Mouse (Mus musculus): Measurements from ENCODE around the gene Ctse.
A peak's percentile ranks its signal among the peaks of the same experiment; 100 is the strongest.

The Ctse gene

DNA sequence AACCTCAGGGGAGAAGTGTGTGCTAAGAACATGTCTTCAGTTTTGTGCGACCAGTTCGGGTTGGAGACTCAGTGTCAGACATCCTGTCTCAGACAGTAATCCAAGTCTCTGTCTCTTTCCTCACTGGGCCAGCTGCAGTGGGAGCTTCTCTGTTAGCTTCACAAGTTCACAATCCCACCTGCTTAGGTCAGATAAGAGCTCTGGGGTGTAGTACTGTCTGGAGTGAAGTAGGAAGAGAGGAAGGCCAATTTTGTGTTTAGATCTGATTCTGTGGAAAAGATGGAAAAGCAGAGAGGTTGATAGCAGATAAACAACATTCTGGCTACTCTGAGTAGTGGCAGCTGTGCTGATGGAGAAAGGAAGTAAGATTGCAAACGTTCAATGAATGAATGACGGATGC lies 61.5 kb downstream of the Ctse start:
- no peak for DNase-seq (ENCODE audit: low spot score in 2 of 2)

DNA sequence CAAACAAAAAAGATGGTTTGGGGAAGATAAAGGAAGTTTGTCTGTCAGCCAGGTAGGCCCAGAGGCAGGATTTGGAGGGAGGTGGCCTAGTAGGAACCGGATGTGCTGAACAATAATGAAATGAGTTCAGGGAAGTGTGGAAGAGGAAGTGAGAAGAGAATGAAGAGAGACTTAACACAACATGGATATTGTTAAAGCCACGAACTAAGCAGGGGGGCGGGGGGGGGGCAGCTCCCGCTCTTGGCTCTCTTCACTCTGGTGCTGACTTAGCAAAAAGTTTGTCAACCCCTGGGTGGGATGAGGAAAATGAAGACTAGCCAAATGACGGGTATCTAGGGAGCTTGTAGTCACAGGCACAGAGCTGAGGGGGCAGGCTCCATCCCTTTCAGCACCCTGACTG lies 62.3 kb downstream of the Ctse start:
- no peak for DNase-seq (ENCODE audit: low spot score in 2 of 2)

- no peak for DNase-seq (ENCODE audit: low spot score in 2 of 2)
Measured at GRCm38 (mm10) chr1:131701391-131701790, 63.3 kb downstream of the Ctse start.

DNA sequence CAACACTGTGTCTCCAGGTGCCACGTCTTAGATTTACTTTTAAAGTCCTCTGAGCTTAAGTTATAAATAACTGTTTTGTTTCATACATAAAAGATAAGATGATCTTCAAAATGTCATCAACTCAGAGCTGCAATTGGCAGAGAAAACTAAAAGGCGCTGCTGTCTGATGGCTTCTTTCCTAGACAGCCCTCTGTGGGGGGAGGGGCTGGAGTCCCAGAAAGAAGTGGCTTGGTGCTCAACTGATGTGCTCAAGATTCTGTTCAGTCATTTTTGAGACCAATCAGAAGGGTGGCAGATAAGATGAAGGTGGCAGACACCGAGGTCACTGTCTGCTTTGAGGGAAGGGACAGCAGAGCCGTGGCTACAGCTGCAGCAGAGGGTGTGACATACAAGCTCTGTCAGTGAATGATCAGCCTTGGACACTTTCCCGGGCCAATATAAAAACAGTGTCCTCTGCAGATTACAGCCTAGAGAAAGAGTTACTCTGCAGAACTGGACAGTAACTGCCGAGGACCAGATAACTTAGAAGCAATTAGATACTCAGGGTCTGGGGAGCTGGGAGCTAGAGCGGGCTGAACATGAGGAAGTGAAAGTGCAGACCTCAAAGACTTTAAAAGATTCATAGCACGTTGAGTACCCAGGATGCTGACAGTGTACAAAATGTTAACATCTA lies 64.1 kb downstream of the Ctse start:
- DNase-seq (ENCODE audit: low spot score in 2 of 2), result no peak

DNA sequence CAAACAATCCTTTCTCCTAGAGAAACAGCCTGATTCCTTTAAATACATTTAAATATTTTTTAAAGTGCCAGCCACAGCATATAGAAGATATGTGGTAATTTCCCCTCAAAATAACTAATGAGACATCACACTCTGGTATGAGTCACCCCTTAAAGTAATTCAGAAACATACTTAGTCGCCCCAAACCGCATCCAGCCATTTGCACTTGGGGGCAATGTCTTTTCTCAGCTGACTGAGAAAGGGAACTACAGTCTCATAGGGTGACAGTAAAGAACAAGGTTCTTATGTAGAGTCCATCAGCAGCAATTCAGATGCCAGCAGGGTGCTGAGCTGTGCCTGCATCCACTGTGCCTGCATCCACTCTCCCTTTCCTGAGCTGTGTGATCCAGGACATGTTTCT lies 65.4 kb downstream of the Ctse start:
- DNase-seq (ENCODE audit: low spot score in 2 of 2), result no peak

GRCm38 (mm10) chr1:131708338-131708737 lies 70.2 kb downstream of the Ctse start:
- DNase-seq (ENCODE audit: low spot score in 2 of 2), result no peak

DNA sequence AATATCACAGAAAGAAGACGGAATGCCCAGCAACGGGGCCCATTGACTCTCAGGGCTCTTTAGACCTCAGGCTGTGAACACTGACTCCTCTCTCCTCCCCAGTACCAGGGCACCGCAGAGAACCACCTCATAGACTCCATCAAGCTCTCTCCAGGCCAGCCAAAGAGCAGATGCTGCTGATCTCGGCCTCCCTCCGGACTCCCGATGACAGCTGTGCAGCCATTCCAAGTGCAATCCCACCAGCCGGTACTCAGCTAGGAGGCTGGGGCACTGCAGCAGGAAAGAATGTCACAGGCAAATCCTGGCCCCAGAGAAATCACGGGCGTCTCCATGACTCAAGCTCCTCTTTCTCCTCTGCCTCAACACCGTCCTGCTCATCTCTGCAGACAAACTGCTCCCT lies 73.4 kb downstream of the Ctse start:
- DNase-seq (ENCODE audit: low spot score in 2 of 2), result no peak

GRCm38 (mm10) chr1:131712386-131712785 lies 74.3 kb downstream of the Ctse start:
- DNase-seq (ENCODE audit: low spot score in 2 of 2), result peak; percentile 72 to 85

DNA sequence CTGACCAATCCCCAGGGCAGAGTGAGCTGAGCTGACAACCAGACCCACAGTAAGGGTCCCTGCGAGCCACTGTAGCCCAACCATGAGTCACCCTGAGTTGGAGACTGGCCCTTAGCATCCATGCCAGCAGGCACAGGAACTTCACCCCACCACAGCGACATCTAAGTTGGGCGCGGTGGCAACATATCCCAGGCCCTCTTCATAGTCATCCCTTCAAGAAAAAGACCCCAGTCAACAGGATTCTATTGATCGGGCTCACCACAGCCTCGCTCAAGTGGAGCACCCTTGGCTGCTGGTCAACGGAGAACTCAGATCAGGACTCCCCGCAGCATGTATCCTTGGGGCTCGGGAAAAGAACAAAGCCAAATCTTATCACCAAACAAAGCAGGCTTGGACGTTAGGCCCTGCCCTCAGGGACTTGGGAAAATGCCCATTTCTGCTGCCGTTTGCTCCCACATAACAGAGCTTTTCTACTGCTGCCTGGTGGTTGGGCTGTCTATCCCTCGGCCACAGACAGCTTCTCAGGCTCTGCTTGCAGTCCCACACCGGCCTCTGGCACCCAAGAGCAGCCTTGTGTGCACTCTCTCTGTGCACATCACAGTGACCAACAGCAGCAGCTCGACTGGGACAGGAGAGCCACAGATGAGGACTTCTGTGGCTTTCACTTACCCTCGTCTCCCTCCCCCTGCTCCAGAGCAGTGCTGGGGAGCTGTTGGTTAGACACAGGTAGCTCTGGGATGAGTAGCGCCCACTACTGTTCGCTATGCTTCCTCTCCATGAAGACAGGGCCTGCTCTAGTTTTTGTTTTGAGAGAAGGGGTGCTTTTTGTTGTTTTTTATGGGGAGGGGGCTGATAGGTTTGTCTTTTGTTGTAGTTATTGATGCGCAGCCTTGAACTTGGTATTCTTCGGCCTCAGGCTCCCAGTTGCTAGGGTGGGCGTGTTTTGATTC lies 76.6 kb downstream of the Ctse start:
- DNase-seq (ENCODE audit: low spot score in 2 of 2), result peak in 1 of 2 experiments; percentile 39

- DNase-seq (ENCODE audit: low spot score in 2 of 2), result no peak
Measured at GRCm38 (mm10) chr1:131718952-131719694, 81.0 kb downstream of the Ctse start.

DNA sequence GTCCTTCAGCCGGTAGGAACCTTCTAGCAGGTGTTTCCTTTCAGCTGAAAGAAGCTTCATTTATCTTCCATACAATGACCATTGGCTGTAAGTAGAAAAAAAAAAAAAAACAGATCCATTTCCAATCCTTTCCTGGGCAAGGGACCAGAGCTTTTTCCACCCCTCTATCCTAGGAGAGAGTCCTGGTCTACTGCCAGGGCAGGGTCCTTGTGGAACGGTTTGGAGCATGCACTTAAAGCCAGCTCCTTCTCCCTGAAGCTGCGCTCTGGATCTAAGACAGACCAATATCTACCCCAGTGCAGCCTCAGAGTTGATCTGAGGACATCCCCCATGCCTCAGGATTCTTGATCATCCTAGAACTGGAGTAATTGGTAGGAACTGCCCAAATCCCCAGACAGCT lies 83.9 kb downstream of the Ctse start:
- DNase-seq (ENCODE audit: low spot score in 2 of 2), result peak in 1 of 2 experiments; percentile 44

GRCm38 (mm10) chr1:131723549-131723948 lies 85.4 kb downstream of the Ctse start:
- DNase-seq (ENCODE audit: low spot score in 2 of 2), result no peak
